Mouse (Mus musculus): ENCODE measurements at regions not wholly inside any gene's neighbourhood (a gene's known extent, or its start where the extent isn't known, plus 50 kb on each side); places are given as distances from the start of the nearest gene placed in this dataset.

- no peak overlapping the region for H3K4me3 ChIP-seq (ENCODE audit: low read depth, low read length)
- no peaks in the 10 kb centered on the region for H3K27me3 ChIP-seq (ENCODE audit: control insufficient read depth, insufficient read depth, low read length)
- ATAC-seq (ENCODE audit: insufficient number of reproducible peaks, low FRiP score, low TSS enrichment, low read depth) (no peak), DNase-seq (ENCODE audit: low spot score) (no peak)
- no peaks in the 10 kb centered on the region for H3K9me3 ChIP-seq (ENCODE audit: control insufficient read depth, low read length)
- 0 out of 2 replicates have a peak, but pooled peaks cover 2% of the 10 kb centered on the region for H3K4me1 ChIP-seq (ENCODE audit: control insufficient read depth, insufficient read depth, low read length)
- H3K36me3 ChIP-seq (ENCODE audit: control insufficient read depth, insufficient read depth, low read length) = no peaks in the 10 kb centered on the region
- H3K9ac ChIP-seq (ENCODE audit: low read length) = no peak overlapping the region
- WGBS = 64% methylated on average over 3 of the region's 3 CpGs
- H3K27ac ChIP-seq (replicated peaks; ENCODE audit: low read depth, low read length) = no peak overlapping the region
- no peak overlapping the region for H3K4me2 ChIP-seq (ENCODE audit: low read depth, severe bottlenecking)
Measured at GRCm38 (mm10) chr8:41779459-41779858, 362.6 kb upstream of the Frg1 start.

- H3K4me3 ChIP-seq (ENCODE audit: low read depth, low read length) = no peak overlapping the region
- WGBS = 63% methylated on average over 4 of the region's 4 CpGs
- H3K27me3 ChIP-seq (ENCODE audit: control insufficient read depth, insufficient read depth, low read length) = no peaks in the 10 kb centered on the region
- H3K36me3 ChIP-seq (ENCODE audit: control insufficient read depth, insufficient read depth, low read length) = no peaks in the 10 kb centered on the region
- no peak overlapping the region for H3K27ac ChIP-seq (replicated peaks; ENCODE audit: low read depth, low read length)
- no peak overlapping the region for H3K4me2 ChIP-seq (ENCODE audit: low read depth, severe bottlenecking)
- ATAC-seq (ENCODE audit: insufficient number of reproducible peaks, low FRiP score, low TSS enrichment, low read depth) (no peak), DNase-seq (ENCODE audit: low spot score) (no peak)
- H3K9me3 ChIP-seq (ENCODE audit: control insufficient read depth, low read length) = no peaks in the 10 kb centered on the region
- H3K4me1 ChIP-seq (ENCODE audit: control insufficient read depth, insufficient read depth, low read length) = no peaks in the 10 kb centered on the region
- H3K9ac ChIP-seq (ENCODE audit: low read length) = no peak overlapping the region
Measured at GRCm38 (mm10) chr8:41771729-41772128, 354.9 kb upstream of the Frg1 start.

- 85% methylated on average over 1 of the region's 1 CpGs for WGBS
- Histone ChIP-seq H3K9ac (ENCODE audit: low read length) (no peak overlapping the region), H3K9me3 (ENCODE audit: control insufficient read depth, low read length) (no peaks in the 10 kb centered on the region), H3K27me3 (ENCODE audit: control insufficient read depth, insufficient read depth, low read length) (no peaks in the 10 kb centered on the region), H3K36me3 (ENCODE audit: control insufficient read depth, insufficient read depth, low read length) (no peaks in the 10 kb centered on the region), H3K4me3 (ENCODE audit: low read depth, low read length) (no peak overlapping the region), H3K4me1 (ENCODE audit: control insufficient read depth, insufficient read depth, low read length) (no peaks in the 10 kb centered on the region), H3K4me2 (ENCODE audit: low read depth, severe bottlenecking) (no peak overlapping the region), H3K27ac (replicated peaks; ENCODE audit: low read depth, low read length) (no peak overlapping the region)
- DNase-seq (ENCODE audit: low spot score) = no peak
- no peak for ATAC-seq (ENCODE audit: insufficient number of reproducible peaks, low FRiP score, low TSS enrichment, low read depth)
Measured at GRCm38 (mm10) chr8:41753481-41753880, 336.6 kb upstream of the Frg1 start.

- Histone ChIP-seq H3K4me1 (ENCODE audit: control insufficient read depth, insufficient read depth, low read length) (no peaks in the 10 kb centered on the region), H3K9me3 (ENCODE audit: control insufficient read depth, low read length) (no peaks in the 10 kb centered on the region), H3K27me3 (ENCODE audit: control insufficient read depth, insufficient read depth, low read length) (no peaks in the 10 kb centered on the region), H3K4me2 (ENCODE audit: low read depth, severe bottlenecking) (no peak overlapping the region), H3K4me3 (ENCODE audit: low read depth, low read length) (no peak overlapping the region), H3K36me3 (ENCODE audit: control insufficient read depth, insufficient read depth, low read length) (no peaks in the 10 kb centered on the region), H3K9ac (ENCODE audit: low read length) (no peak overlapping the region), H3K27ac (replicated peaks; ENCODE audit: low read depth, low read length) (no peak overlapping the region)
- ATAC-seq (ENCODE audit: insufficient number of reproducible peaks, low FRiP score, low TSS enrichment, low read depth) = no peak
- DNase-seq (ENCODE audit: low spot score) = no peak
- WGBS = 87% methylated on average over 2 of the region's 2 CpGs
Measured at GRCm38 (mm10) chr8:41752641-41753040, 335.8 kb upstream of the Frg1 start.

GRCm38 (mm10) chr8:41747024-41747423 is 330.1 kb upstream of the Frg1 start:
- DNase-seq (ENCODE audit: low spot score) (no peak), ATAC-seq (ENCODE audit: insufficient number of reproducible peaks, low FRiP score, low TSS enrichment, low read depth) (no peak)
- no peak overlapping the region for H3K9ac ChIP-seq (ENCODE audit: low read length)
- H3K4me1 ChIP-seq (ENCODE audit: control insufficient read depth, insufficient read depth, low read length) = no peaks in the 10 kb centered on the region
- H3K27me3 ChIP-seq (ENCODE audit: control insufficient read depth, insufficient read depth, low read length) = no peaks in the 10 kb centered on the region
- H3K36me3 ChIP-seq (ENCODE audit: control insufficient read depth, insufficient read depth, low read length) = no peaks in the 10 kb centered on the region
- H3K4me2 ChIP-seq (ENCODE audit: low read depth, severe bottlenecking) = no peak overlapping the region
- 91% methylated on average over 6 of the region's 6 CpGs for WGBS
- H3K27ac ChIP-seq (replicated peaks; ENCODE audit: low read depth, low read length) = no peak overlapping the region
- no peaks in the 10 kb centered on the region for H3K9me3 ChIP-seq (ENCODE audit: control insufficient read depth, low read length)
- no peak overlapping the region for H3K4me3 ChIP-seq (ENCODE audit: low read depth, low read length)

- Histone ChIP-seq H3K27ac (replicated peaks; ENCODE audit: low read depth, low read length) (no peak overlapping the region), H3K4me1 (ENCODE audit: control insufficient read depth, insufficient read depth, low read length) (no peaks in the 10 kb centered on the region), H3K27me3 (ENCODE audit: control insufficient read depth, insufficient read depth, low read length) (no peaks in the 10 kb centered on the region), H3K4me3 (ENCODE audit: low read depth, low read length) (no peak overlapping the region), H3K9ac (ENCODE audit: low read length) (no peak overlapping the region), H3K4me2 (ENCODE audit: low read depth, severe bottlenecking) (no peak overlapping the region), H3K36me3 (ENCODE audit: control insufficient read depth, insufficient read depth, low read length) (no peaks in the 10 kb centered on the region), H3K9me3 (ENCODE audit: control insufficient read depth, low read length) (no peaks in the 10 kb centered on the region)
- 84% methylated on average over 11 of the region's 11 CpGs for WGBS
- DNase-seq (ENCODE audit: low spot score) = no peak
- no peak for ATAC-seq (ENCODE audit: insufficient number of reproducible peaks, low FRiP score, low TSS enrichment, low read depth)
Measured at GRCm38 (mm10) chr8:41742796-41743670, 326.2 kb upstream of the Frg1 start.

- H3K9me3 ChIP-seq (ENCODE audit: control insufficient read depth, low read length) = no peaks in the 10 kb centered on the region
- no peaks in the 10 kb centered on the region for H3K36me3 ChIP-seq (ENCODE audit: control insufficient read depth, insufficient read depth, low read length)
- 85% methylated on average over 3 of the region's 3 CpGs for WGBS
- no peak overlapping the region for H3K4me3 ChIP-seq (ENCODE audit: low read depth, low read length)
- H3K4me2 ChIP-seq (ENCODE audit: low read depth, severe bottlenecking) = no peak overlapping the region
- H3K27ac ChIP-seq (replicated peaks; ENCODE audit: low read depth, low read length) = no peak overlapping the region
- DNase-seq (ENCODE audit: low spot score) (no peak), ATAC-seq (ENCODE audit: insufficient number of reproducible peaks, low FRiP score, low TSS enrichment, low read depth) (no peak)
- H3K9ac ChIP-seq (ENCODE audit: low read length) = no peak overlapping the region
- no peaks in the 10 kb centered on the region for H3K4me1 ChIP-seq (ENCODE audit: control insufficient read depth, insufficient read depth, low read length)
- H3K27me3 ChIP-seq (ENCODE audit: control insufficient read depth, insufficient read depth, low read length) = no peaks in the 10 kb centered on the region
Measured at GRCm38 (mm10) chr8:41717002-41717401, 300.1 kb upstream of the Frg1 start.

GRCm38 (mm10) chr8:41713634-41714330 is 296.9 kb upstream of the Frg1 start:
- H3K9me3 ChIP-seq (ENCODE audit: control insufficient read depth, low read length) = no peaks in the 10 kb centered on the region
- no peak overlapping the region for H3K4me2 ChIP-seq (ENCODE audit: low read depth, severe bottlenecking)
- no peak for ATAC-seq (ENCODE audit: insufficient number of reproducible peaks, low FRiP score, low TSS enrichment, low read depth)
- no peaks in the 10 kb centered on the region for H3K4me1 ChIP-seq (ENCODE audit: control insufficient read depth, insufficient read depth, low read length)
- no peak for DNase-seq (ENCODE audit: low spot score)
- H3K27me3 ChIP-seq (ENCODE audit: control insufficient read depth, insufficient read depth, low read length) = no peaks in the 10 kb centered on the region
- H3K9ac ChIP-seq (ENCODE audit: low read length) = no peak overlapping the region
- 83% methylated on average over 4 of the region's 4 CpGs for WGBS
- H3K4me3 ChIP-seq (ENCODE audit: low read depth, low read length) = no peak overlapping the region
- no peak overlapping the region for H3K27ac ChIP-seq (replicated peaks; ENCODE audit: low read depth, low read length)
- no peaks in the 10 kb centered on the region for H3K36me3 ChIP-seq (ENCODE audit: control insufficient read depth, insufficient read depth, low read length)

Data from limb, embryonic 11.5 days (tissue).